Mouse (Mus musculus): Measurements from ENCODE around the gene Bod1.

The Bod1 gene

DNA sequence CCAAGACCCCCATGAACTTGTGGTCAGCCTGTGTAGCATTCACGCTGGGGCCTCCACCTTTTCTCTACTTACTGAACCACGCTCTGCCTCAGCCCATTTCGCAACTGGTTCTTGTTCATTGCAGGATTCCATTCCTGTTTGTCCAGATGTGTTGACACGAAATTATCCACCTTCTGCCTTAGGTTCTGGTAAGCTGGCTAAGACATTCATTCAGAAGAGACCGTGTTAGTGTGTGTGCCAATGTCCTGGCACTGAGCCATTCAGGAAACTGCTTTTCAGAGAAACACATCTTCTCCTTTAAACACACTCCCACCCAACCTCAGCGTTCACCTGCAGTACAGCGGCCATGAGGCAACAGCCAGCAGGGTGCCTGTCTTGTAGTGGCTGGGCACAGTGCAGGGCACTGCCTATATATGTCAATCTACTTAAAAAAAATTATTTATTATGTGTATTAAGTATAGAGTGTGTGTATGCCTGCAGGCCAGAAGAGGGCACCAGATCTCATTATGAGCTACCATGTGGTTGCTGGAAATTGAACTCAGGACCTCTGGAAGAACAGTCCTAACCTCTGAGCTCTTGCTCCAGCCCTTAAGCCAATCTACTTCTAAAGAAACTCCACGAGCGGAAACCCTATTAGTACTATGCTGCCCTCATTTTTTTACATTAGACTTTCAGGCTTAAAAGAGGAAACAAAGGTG lies 2.4 kb downstream of the Bod1 start:
- no peak for DNase-seq (ENCODE audit: low spot score in 2 of 2)

DNA sequence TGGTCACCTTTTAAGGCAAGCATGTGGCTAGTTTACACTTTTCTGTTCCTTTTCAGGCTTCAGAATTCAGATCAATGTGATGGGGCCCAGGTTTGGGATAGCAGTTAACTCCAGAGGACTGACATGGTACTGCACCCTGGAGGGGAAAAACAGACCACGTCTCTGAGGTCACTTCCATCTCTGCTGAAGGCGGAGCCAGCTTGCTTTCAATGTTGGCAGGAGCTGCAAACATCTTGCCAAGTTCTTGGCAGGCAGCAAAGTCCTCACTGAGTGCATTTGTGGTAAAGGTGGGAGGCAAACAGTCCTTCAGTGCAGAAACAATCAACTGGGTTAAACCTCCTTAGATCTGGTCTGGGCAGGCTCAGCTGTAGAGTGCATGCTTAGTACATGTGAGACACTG lies 7.5 kb downstream of the Bod1 start:
- no peak for DNase-seq (ENCODE audit: low spot score in 2 of 2)

DNA sequence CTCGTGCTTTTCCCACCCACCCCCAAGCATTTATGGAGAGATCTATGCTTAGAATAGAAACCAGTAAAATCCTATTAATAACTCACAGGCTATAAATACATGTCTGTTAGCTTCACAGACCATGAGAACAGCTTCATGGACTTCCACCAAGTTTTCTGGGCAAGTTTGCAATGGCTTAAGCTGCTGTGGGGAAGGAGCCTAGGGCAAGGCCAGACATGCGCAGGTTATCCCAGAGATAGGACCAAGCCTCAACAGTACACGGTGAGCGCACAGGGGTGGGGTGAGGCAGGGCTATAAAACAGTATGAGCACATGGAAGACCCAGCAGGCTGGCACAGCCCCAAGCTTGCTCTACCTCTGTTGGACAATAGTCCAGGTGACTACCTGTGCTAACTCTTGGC lies 8.2 kb downstream of the Bod1 start:
- DNase-seq (ENCODE audit: low spot score in 2 of 2), result no peak

DNA sequence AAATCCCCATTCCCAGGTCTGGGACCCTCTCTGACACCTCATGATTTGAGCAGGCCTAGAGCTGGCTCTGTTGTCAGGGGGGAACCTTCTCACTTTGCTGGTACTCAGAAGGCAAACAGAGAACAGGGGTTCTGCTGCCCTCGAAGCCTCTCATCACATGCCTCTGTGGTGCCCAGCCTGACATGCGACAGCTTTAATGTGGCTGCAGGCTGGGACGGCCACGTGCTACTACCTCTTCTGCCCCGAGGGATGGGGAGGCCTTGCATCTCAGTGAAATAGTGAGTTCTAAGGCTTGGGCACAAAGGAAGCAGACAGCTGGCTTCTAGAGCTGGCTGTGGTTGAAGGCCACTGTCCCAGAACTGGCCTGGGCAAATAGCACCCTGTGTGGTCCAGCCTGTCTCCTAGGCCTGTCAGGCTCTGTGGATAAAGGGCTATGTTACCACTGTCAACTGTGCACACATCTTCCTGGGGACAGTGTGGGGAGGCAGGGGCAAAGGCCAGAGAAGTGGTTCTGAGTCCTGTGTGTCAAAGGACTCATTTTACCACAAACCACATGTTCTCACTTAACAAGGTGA lies 8.7 kb downstream of the Bod1 start:
- no peak for DNase-seq (ENCODE audit: low spot score in 2 of 2)

DNA sequence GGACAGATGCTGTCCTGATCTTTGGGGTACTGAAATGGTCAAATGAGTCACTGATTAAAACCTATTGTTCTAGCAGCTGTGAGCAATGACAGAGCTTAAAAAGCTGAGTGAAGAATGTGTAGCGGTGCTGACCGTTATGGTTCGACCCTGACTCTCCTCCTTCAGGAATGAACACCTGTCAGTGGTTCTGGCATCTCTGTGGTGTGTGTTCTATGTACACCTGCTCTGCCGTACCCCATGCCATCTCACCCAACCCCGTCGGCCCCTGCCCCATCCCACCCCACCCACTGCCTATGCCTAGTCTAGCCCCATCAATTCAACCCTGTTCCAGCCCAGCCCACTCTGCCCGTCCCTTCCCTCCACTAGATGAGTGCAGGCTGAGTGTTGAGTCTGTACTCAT lies 9.5 kb downstream of the Bod1 start:
- no peak for DNase-seq (ENCODE audit: low spot score in 2 of 2)

DNA sequence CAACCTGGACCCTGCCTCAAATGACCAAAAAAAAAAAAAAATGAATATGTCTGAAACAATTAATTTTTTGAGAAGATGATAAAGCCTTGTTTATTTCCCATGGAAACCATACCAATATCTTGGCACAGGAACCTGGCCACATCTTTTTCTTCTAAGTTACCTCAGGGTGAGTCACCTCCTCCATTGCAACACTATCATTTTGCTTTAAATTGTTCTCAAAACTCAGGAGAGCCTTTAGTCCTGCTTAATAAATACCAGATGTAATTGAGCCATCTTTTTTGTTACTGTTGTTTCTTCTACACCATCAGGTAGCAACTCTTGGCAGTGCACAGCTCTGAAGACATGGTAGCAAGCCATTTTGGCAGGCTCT lies 13.9 kb downstream of the Bod1 start:
- DNase-seq (ENCODE audit: low spot score in 2 of 2), result no peak

DNA sequence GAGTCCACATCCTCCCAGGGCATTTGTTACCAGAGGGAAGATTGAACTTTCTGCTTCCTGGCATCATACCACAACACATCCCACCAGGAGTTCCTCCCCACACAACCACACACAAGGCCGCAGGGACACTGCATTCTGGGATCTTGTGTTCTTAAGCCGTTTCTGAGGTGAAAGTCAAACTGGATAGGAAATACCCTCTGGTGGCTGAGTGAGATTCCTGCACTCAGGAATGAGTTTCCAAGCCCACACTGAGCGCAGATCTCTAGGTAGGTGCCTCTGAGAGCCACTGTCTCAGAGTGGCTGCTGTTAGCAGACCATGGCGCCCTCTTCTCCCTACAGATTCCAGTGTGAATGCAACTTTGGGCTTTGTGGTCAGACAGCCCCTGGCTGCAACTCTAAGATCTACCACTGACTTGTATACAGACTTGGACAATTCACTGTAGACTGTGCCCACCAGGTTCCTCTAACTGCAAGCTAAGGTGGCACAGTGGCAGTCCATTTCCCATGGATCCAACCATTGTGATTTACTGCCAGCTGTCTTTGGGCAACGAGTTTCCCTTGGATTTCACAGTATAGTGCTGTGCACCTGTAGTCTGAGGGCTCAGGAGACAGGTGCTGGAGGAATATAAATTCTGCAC lies 14.4 kb downstream of the Bod1 start:
- no peak for DNase-seq (ENCODE audit: low spot score in 2 of 2)

DNA sequence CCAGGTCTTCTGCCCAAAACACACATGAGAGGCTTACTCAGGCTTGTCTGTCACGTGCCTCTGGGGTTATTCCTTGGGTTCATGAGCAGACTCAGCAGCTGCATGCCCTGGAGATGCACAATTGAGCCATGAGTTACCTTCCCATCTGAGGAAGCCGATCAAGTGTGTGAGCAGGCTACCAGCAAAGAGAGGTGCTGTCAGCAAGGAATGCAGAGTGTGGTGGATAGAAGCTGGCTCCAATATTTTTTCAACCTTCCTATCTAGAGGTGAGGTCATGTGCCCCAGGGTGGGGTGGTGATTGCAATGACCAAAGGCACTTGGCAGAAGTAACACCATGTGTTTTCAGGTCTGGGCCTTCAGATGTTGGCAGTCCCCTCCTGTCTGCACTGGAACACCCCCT lies 22.2 kb downstream of the Bod1 start:
- DNase-seq (ENCODE audit: low spot score in 2 of 2), result no peak

DNA sequence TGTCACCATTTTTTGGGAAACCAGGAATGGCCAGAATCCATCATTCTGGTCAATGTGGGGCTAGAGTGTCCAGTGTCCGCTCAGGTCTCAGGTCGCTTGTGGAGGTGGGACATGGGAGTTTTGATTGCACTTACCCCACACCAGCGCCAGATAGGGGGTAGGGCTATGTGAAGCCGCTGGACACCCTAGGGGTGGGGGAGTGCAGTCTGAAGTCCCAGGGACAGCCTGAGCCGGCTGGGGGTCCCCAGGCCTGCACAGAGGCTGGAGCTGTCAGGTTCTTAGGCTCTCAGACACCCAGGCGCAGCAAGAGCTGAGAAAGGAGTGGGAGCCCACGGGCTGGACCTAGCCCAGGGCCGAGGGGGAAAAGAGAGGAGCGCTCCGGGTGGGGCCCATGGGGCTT lies 24.4 kb downstream of the Bod1 start:
- DNase-seq (ENCODE audit: low spot score in 2 of 2), result no peak

DNA sequence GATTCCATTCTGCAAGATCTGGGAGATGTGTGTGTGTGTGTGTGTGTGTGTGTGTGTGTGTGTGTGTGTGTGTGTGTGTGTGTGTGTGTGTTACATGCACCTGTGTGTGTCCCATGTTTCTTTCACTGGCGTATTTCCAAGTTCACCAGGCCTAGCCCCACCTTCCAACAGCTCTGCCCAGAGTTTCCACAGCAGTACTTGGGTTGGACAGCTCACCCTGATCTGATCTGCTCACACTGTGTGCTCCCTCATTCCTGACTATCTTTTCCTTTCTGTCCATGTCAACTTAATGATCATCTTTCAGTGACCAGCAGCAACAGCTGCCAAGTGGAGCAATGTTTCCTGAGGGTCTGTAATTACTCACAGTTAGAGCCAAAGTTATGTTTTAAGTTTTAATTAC lies 25.1 kb downstream of the Bod1 start:
- no peak for DNase-seq (ENCODE audit: low spot score in 2 of 2)

DNA sequence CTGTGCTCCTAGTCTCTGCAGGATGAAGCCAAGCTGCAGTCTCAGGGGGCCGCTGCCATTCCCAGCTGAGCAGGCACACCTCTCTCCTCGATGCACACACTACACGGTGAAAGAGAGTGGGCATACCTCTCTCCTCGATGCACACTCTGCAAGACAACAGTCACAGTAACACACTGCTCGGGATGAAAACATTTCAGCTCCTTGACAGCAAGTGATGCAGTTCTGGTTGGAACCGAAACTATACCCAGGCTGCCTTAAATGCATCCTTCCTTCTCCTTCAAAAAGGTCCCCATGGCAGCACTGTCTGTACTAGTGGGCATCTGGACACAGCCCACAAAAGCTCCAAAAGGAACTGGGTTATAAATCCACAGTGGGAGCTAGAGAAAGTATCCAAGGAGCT lies 28.6 kb downstream of the Bod1 start:
- DNase-seq (ENCODE audit: low spot score in 2 of 2), result no peak

DNA sequence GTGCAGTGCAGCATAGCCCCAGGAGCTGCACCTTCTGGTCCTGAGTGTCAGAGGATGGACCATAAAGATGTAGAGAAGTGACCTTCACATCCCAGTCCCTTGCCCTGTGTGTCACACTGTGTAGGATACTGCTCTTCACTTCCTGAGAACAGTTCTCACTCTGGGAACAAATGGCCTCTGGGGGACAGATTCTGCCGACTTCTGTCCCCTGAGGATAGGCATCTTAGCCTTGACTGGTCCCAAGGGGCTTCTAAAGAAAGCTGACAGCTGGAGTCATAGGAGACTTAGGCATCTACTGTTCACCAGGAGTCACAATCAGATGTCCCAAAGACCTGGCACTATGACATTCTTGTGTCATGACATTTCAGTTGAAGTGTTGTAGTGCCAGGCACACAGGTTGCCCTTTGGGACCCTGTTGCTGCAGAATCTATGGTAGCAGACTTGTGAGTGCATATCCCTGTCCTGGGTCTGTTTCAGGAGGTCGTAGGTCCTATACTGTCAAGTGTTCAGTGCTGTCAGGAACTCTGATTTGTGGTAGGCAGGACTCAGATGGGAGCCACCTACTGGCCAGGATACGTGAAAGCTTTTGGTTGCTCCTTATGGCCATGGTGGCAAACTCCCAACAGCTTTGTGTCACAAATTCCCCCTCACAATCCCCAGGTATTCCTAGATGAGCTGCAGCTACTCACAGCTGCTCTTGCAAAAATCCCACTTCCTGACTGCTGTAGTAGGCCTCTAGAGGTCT lies 30.4 kb downstream of the Bod1 start:
- no peak for DNase-seq (ENCODE audit: low spot score in 2 of 2)

DNA sequence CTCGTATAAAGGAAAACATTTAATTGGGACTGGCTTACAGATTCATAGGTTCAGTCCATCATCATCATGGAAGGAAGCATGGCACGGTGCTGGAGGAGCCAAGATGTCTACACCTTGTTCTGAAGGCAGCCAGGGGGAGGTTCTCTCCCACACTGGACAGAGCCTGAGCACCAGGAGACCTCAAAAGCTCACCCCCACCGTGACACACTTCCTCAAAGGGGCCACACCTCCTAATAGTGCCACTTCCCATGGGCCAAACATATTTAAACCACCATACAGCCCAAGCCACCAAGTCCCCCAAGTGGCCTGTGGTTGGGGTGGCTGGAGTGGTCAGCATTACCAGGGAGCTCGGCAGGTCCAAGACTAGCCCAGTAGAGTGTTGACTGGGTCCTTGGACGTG lies 31.5 kb downstream of the Bod1 start:
- no peak for DNase-seq (ENCODE audit: low spot score in 2 of 2)

DNA sequence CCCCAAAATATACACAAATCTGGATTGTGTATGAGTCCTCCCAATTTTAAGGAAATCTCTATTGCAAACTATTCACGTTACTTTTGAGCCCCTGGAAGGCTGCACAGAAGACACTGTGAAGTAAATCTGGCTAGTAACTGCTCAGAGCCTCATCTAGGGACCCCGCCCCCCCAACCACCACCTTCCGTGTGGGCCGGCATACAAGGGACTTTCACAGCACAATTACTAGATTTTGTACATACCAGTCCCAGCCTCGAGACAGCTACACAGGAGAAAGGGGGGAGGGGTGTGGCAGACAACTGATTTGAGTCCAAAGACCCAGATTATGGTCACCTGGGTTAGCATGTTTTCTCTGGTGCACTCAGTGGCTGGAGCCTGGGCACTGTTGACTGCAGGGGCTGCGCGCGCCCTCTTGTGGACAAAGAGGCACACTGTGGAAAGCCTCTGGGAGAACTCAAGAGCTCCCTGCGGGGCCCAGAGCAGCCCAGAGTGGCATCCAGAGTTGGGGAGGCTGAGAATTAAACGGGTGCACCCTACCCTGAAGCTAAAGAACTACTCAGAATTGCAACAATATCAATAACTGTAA lies 33.8 kb downstream of the Bod1 start:
- DNase-seq (ENCODE audit: low spot score in 2 of 2), result peak; percentile 42 to 45

DNA sequence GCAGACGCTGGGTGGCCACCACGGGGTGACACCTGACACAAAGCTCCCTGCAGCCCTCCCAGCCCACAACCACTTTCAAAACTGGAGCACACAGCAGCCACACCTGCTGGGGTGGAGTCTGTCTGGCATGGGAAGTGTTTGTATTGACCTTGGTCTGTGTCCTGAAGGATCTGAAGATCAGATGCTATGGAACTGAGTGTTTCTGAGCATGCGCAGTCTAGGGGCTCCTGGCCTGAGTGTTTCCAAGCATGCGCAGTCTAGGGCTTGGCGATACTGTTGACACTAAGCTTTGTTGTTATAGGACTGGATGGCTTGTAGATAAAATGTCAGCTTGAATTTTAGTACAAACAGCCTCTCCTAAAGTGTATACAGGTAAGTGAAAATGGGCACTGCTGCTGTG lies 43.0 kb downstream of the Bod1 start:
- no peak for DNase-seq (ENCODE audit: low spot score in 2 of 2)

DNA sequence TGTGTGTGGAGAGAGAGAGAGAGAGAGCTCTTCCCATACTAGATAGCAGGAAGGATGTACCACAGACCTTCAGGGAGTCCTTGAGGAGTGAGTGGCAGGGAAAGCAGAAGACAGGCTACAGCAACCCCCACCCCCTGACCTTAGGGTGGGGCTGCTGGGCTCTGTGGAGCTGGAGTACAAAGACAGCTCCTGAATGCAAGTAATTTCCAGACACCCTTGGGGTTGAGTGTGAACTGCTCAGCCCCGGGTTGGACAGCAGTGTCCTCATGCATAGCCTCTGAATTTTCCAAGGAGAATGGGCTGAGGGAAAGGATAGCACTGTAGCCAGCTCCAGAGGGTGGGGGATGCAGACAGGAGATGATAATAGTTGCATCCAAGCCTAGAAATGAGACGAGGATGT lies 50.9 kb downstream of the Bod1 start:
- no peak for DNase-seq (ENCODE audit: low spot score in 2 of 2)

DNA sequence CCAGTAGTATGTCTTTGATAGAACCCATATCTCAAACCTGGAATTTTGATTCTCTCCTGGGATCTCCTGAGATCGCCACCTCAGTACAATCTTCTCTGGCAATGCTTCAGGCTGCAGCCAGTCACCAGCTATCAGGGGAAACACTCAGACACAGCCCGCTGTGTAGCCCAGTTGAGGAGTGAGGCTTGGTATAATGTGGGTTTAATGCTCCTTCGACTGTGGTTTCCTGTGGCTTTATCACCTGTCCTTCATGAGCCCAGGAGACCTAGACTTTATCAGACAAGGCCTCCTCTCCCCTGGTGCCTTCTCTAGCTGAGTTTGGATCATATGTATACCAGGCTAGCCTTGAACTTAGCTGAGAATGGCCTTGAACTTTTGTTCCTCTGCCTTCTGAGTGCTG lies 53.9 kb downstream of the Bod1 start:
- DNase-seq (ENCODE audit: low spot score in 2 of 2), result no peak

DNA sequence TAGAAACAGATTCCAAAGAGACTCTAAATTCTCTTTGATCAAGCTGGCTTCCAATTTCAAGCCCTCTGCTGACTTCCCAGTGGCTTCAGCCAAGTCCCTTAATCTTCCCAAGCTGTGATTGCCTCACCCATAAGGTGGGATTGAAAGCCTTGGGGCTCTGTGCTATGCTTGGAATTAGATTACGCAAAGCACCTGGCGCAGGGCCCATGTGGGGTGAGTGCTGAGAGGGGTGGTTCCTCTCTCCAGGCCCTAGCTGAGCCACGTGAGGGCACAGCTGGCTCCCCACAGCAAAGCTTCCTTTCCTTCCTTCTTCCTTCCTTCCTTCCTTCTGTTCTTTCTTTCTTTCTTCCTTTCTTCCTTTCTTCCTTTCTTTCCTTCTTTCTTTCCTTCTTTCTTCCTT lies 54.4 kb downstream of the Bod1 start:
- peak; percentile 33 to 84 for DNase-seq (ENCODE audit: low spot score in 2 of 2)

DNA sequence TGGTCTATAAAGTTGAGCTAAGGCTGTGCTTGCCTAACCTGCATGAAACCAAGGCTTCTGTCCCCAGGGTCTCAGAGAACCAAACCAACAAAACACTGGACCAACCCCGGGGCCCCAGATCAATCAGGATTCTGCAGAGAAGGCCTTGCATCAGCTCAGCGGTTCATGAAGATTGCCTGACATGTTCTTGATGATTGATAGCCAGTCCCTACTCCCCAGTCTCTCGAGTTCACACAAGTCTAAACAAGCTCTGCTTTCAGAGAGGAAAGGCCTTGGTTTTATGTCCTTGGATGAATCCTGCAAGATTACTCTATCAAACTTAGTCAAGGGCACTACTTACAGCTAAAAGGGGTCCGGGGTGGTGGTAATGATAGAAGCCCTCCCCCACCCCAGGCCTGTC lies 55.0 kb downstream of the Bod1 start:
- no peak for DNase-seq (ENCODE audit: low spot score in 2 of 2)
